Mouse (Mus musculus): Measurements from ENCODE around the gene Aloxe3. TPM values are rescaled to one million over a fixed set of nuclear protein-coding genes. Genes with fewer than 3 reads are reported as not detected.

The Aloxe3 gene
- polyA plus RNA-seq, 1 experiment from 2014 or later = 20.2 TPM

DNA sequence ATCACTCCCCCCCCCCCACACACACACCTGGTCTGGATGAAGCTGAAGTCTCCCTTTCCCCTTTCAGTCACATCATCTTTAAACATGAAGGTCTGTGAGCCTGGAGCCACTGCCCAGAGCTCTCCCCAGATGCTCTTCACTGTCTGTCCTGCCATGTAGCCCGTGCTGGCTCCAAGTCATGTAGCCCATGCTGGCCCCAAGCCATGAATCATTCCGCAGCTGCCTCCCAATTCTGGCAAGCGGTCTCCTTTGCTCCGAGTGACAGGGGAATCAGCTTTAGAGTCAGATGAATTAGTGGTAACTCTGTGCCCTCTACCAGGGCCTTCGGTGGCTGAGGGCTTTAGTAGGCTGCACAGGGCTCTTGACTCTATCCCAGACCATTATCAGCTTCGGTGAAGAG lies 24.0 kb downstream of the Aloxe3 start:
- Histone ChIP-seq H3K4me1 (replicated peaks; ENCODE audit: control insufficient read depth, insufficient read depth) (no peaks in the 10 kb centered on the region), H3K9ac (ENCODE audit: low read length) (no peak overlapping the region), H3K27me3 (ENCODE audit: control insufficient read depth, insufficient read depth, low read length) (no peaks in the 10 kb centered on the region), H3K36me3 (ENCODE audit: control insufficient read depth, insufficient read depth, low read length) (no peaks in the 10 kb centered on the region), H3K4me2 (replicated peaks; ENCODE audit: low read depth) (no peak overlapping the region), H3K4me3 (ENCODE audit: low read depth, low read length) (no peak overlapping the region), H3K9me3 (ENCODE audit: control insufficient read depth, low read length) (no peaks in the 10 kb centered on the region), H3K27ac (replicated peaks) (no peak overlapping the region)
- no peak for DNase-seq (ENCODE audit: low spot score)
- 68% methylated on average over 6 of the region's 6 CpGs for WGBS
- no peak for TF ChIP-seq CTCF (IDR thresholded peaks at IDR 0.05; ENCODE audit: low read depth)
- TF ChIP-seq EP300 (optimal IDR thresholded peaks at IDR 0.05) = no peak
- ATAC-seq (ENCODE audit: low FRiP score, low TSS enrichment) = no peak

DNA sequence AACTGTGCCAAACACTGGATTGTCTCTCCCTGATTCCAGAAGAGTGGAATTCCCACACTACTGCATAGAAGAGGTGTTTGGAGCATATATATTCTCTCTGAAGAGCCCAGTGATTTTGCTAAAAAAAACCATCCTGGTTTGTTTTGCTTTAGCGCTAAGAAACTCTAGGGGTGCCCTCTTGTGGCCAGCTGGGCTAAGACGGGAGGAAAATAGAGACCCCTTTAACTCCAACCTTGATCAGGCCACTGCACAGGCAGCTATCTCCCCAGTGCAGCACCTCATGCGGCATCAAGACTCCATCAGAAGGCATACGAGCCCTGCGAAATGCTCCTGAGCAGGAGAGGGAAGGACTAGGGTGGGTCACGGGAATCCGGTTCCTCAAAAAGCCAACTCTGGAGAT lies 24.7 kb downstream of the Aloxe3 start:
- ATAC-seq (ENCODE audit: low FRiP score, low TSS enrichment) (no peak), DNase-seq (ENCODE audit: low spot score) (peak; percentile 58)
- Histone ChIP-seq H3K36me3 (ENCODE audit: control insufficient read depth, insufficient read depth, low read length) (no peaks in the 10 kb centered on the region), H3K9ac (ENCODE audit: low read length) (no peak overlapping the region), H3K4me1 (replicated peaks; ENCODE audit: control insufficient read depth, insufficient read depth) (no peaks in the 10 kb centered on the region), H3K27ac (replicated peaks) (peak overlapping the region; percentile 20), H3K9me3 (ENCODE audit: control insufficient read depth, low read length) (no peaks in the 10 kb centered on the region), H3K27me3 (ENCODE audit: control insufficient read depth, insufficient read depth, low read length) (no peaks in the 10 kb centered on the region), H3K4me2 (replicated peaks; ENCODE audit: low read depth) (peak overlapping the region; percentile 42), H3K4me3 (ENCODE audit: low read depth, low read length) (no peak overlapping the region; the same call in 1 of the 2 replicates)
- under 1% methylated on average over 7 of the region's 7 CpGs for WGBS
- TF ChIP-seq CTCF (IDR thresholded peaks at IDR 0.05; ENCODE audit: low read depth) = peak; percentile 78
- TF ChIP-seq EP300 (optimal IDR thresholded peaks at IDR 0.05) = no peak

DNA sequence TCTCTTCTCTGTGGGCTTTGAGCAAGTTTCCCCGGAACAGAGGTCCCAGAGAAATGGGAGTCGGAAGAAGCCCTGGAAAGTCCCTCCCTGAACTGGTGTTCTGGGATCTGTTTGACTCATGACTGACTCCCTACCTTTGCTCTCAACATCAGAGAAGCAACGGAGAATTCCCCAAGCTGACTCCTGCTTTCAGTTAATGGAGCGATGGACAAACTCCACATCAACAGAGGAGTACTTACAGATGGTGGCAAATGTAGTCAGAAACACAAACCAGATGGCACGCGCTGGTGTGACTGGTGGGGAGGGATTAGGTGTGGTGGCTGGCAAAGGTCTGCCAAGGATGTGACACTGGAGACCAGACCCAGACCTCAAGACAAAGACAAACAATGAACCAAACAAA lies 25.3 kb downstream of the Aloxe3 start:
- peak overlapping the region; percentile 20 for H3K27ac ChIP-seq (replicated peaks)
- H3K27me3 ChIP-seq (ENCODE audit: control insufficient read depth, insufficient read depth, low read length) = no peaks in the 10 kb centered on the region
- ATAC-seq (ENCODE audit: low FRiP score, low TSS enrichment) (no peak), DNase-seq (ENCODE audit: low spot score) (no peak)
- no peaks in the 10 kb centered on the region for H3K4me1 ChIP-seq (replicated peaks; ENCODE audit: control insufficient read depth, insufficient read depth)
- TF ChIP-seq CTCF (IDR thresholded peaks at IDR 0.05; ENCODE audit: low read depth) (no peak), EP300 (optimal IDR thresholded peaks at IDR 0.05) (no peak)
- H3K9ac ChIP-seq (ENCODE audit: low read length) = peak overlapping the region; percentile 41; the same call in 1 of the 2 replicates
- 40% methylated on average over 6 of the region's 6 CpGs for WGBS
- no peaks in the 10 kb centered on the region for H3K36me3 ChIP-seq (ENCODE audit: control insufficient read depth, insufficient read depth, low read length)
- H3K9me3 ChIP-seq (ENCODE audit: control insufficient read depth, low read length) = no peaks in the 10 kb centered on the region
- peak overlapping the region; percentile 42 for H3K4me2 ChIP-seq (replicated peaks; ENCODE audit: low read depth)
- no peak overlapping the region; the same call in 1 of the 2 replicates for H3K4me3 ChIP-seq (ENCODE audit: low read depth, low read length)

DNA sequence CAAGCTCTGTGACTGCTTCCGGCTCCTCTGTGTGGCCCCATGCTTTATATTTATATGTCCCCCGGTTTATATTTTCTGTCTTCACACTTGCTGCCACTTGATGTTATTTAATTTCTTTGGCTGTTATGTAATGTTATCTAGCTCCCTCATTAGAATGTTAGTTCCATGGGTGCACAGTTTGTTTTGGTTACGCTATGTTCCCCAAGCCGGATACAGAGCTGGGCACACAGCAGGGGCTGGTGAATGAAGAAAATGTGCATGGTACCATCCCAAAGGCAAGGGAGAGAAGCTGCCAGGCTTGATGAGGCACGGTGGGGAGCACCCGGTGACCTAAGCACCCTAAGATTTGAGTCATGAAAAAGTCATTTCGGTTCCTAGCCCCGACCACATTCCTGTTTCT lies 28.1 kb downstream of the Aloxe3 start:
- no peak overlapping the region for H3K4me3 ChIP-seq (ENCODE audit: low read depth, low read length)
- TF ChIP-seq CTCF (IDR thresholded peaks at IDR 0.05; ENCODE audit: low read depth) = no peak
- TF ChIP-seq EP300 (optimal IDR thresholded peaks at IDR 0.05) = no peak
- ATAC-seq (ENCODE audit: low FRiP score, low TSS enrichment) = no peak
- H3K4me1 ChIP-seq (replicated peaks; ENCODE audit: control insufficient read depth, insufficient read depth) = no peaks in the 10 kb centered on the region
- DNase-seq (ENCODE audit: low spot score) = no peak
- H3K36me3 ChIP-seq (ENCODE audit: control insufficient read depth, insufficient read depth, low read length) = no peaks in the 10 kb centered on the region
- no peak overlapping the region for H3K9ac ChIP-seq (ENCODE audit: low read length)
- H3K27me3 ChIP-seq (ENCODE audit: control insufficient read depth, insufficient read depth, low read length) = no peaks in the 10 kb centered on the region
- no peak overlapping the region for H3K27ac ChIP-seq (replicated peaks)
- H3K4me2 ChIP-seq (replicated peaks; ENCODE audit: low read depth) = no peak overlapping the region
- H3K9me3 ChIP-seq (ENCODE audit: control insufficient read depth, low read length) = no peaks in the 10 kb centered on the region
- WGBS = 69% methylated on average over 8 of the region's 8 CpGs

DNA sequence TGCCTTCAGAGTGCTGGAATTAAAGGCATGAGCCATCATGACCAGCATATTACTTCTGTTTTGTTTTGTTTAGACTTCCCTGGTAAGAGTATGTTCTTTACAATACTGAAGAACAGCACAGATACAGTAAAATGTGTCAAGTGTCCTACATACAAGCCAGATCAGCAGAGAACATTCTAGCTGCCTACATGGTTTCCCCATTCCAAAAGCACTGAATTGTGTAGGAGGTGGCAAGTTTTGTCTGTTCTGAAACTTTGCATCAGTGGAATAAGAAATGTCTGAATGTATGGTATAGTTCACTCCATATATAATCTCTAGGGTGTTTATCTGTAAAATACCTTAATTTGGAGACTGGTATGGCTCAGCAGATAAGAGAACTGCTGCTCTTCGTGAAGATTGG lies 29.7 kb downstream of the Aloxe3 start:
- H3K27me3 ChIP-seq (ENCODE audit: control insufficient read depth, insufficient read depth, low read length) = no peaks in the 10 kb centered on the region
- no peak overlapping the region for H3K27ac ChIP-seq (replicated peaks)
- no peak for DNase-seq (ENCODE audit: low spot score)
- no peak for TF ChIP-seq EP300 (optimal IDR thresholded peaks at IDR 0.05)
- no peak for TF ChIP-seq CTCF (IDR thresholded peaks at IDR 0.05; ENCODE audit: low read depth)
- 48% methylated on average over 1 of the region's 1 CpGs for WGBS
- no peak overlapping the region for H3K4me2 ChIP-seq (replicated peaks; ENCODE audit: low read depth)
- no peak for ATAC-seq (ENCODE audit: low FRiP score, low TSS enrichment)
- H3K9ac ChIP-seq (ENCODE audit: low read length) = no peak overlapping the region
- no peaks in the 10 kb centered on the region for H3K9me3 ChIP-seq (ENCODE audit: control insufficient read depth, low read length)
- H3K36me3 ChIP-seq (ENCODE audit: control insufficient read depth, insufficient read depth, low read length) = no peaks in the 10 kb centered on the region
- no peaks in the 10 kb centered on the region for H3K4me1 ChIP-seq (replicated peaks; ENCODE audit: control insufficient read depth, insufficient read depth)
- H3K4me3 ChIP-seq (ENCODE audit: low read depth, low read length) = no peak overlapping the region

DNA sequence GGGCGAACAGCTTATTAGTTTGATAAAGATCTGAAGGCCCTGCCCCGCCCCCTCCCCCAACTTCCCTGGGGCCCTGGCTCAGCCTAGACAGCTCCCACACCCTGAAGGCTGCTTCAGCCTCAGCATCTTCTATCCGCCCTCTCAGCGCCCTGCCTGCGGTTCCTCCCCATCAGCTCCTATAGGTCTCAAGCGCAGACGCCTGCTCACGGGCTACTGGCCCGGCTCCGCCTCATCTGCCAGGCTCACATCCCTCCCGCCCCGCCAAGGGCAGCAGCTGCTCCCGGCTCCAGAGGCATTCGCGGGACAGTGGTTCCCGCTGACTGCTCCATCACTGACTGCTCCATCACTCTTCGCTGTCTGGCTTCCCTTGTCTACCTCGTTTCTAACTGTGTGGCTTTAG lies 31.1 kb downstream of the Aloxe3 start, which contains the start of gene Alox12b:
TSS of gene Alox12b (plus strand) at position 190 of the 400 bp plus-strand sequence.
- H3K36me3 ChIP-seq (ENCODE audit: control insufficient read depth, insufficient read depth, low read length) = no peaks in the 10 kb centered on the region
- ATAC-seq (ENCODE audit: low FRiP score, low TSS enrichment) (peak; percentile 61; the same call in 1 of the 2 replicates), DNase-seq (ENCODE audit: low spot score) (no peak)
- no peak for TF ChIP-seq CTCF (IDR thresholded peaks at IDR 0.05; ENCODE audit: low read depth)
- TF ChIP-seq EP300 (optimal IDR thresholded peaks at IDR 0.05) = no peak
- H3K4me2 ChIP-seq (replicated peaks; ENCODE audit: low read depth) = peak within 1 kb of the TSS; percentile 32; the same call in 1 of the 2 replicates
- H3K9ac ChIP-seq (ENCODE audit: low read length) = no peak within 1 kb of the TSS
- H3K27me3 ChIP-seq (ENCODE audit: control insufficient read depth, insufficient read depth, low read length) = no peaks in the 10 kb centered on the region
- peak within 1 kb of the TSS; percentile 18 for H3K4me3 ChIP-seq (ENCODE audit: low read depth, low read length)
- H3K4me1 ChIP-seq (replicated peaks; ENCODE audit: control insufficient read depth, insufficient read depth) = no peaks in the 10 kb centered on the region
- H3K27ac ChIP-seq (replicated peaks) = no peak within 1 kb of the TSS
- WGBS = 3% methylated on average over 18 of the region's 18 CpGs
- no peaks in the 10 kb centered on the region for H3K9me3 ChIP-seq (ENCODE audit: control insufficient read depth, low read length)
